Mouse (Mus musculus) granulocyte monocyte progenitor cell, adult 5-6 weeks (primary cell): ENCODE results near the gene Gramd1b. TPM values are rescaled to one million over a fixed set of nuclear protein-coding genes. Genes with fewer than 3 reads are reported as not detected.

Experiments used
- ATAC-seq: replicated peaks from 2 replicates; pipeline ENCODE4 v1.8.0; 2016; ENCODE audit warnings: mild to moderate bottlenecking, moderate TSS enrichment, inconsistent platforms; ENCODE audit not compliant: poor library complexity, severe bottlenecking
- total RNA-seq, 2 experiments: library from RNA; stranded (forward) in 1 of 2; stranded (reverse) in 1 of 2; fragments of 200-712, 200-1000 nt in 1 of 2; fragments of >200 nt in 1 of 2; fragmentation: Nextera tagmentation in 1 of 2; gene quantifications; 2 replicates each; pipeline ENCODE4 v1.2.3; 2014 to 2017

Gramd1b gene
- total RNA-seq, 2 experiments from 2014 or later, result 5.3 to 25.8 TPM

- no peak for ATAC-seq
These were observed 126.5 kb downstream of the Gramd1b start for GRCm38 (mm10) chr9:40404637-40405036.

DNA sequence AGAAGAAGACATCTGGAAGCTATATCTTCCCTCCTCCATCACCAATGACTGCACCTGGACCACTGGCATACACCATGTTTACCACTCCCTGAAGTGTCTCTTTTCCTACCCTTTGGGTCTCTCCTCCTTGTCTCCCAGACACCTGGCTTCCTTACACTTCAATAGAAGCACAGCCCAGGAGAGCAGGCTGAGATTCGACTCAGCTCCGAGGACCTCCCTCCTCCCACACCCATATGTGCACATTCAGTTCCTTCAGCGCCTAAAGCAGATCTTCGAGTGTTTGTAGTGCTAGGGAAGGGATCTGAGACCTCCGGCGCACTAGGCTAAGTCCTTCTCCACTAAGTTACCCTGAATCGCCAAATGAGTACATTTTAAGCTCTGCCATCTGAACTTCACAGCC lies 127.4 kb downstream of the Gramd1b start:
- ATAC-seq, result no peak

DNA sequence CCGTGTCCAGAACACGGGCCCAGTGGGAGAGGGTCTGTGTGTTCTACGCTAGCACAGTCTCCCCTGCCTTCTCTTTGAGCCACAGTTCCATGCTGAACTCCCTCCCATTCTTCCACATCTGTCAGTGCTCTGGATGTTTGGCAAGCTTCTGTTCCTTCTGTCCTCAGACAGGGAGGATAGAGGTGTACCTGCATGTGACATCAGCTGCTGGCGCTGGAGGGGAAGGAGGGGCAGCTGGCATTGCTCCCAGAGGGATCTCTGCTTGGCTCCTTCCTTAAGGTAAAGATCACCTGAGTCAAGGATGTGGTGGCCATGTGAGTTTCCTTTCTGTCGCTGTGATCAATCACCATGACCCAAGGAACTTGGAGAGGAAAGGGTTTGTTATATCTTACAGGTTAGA lies 129.4 kb downstream of the Gramd1b start:
- no peak for ATAC-seq

DNA sequence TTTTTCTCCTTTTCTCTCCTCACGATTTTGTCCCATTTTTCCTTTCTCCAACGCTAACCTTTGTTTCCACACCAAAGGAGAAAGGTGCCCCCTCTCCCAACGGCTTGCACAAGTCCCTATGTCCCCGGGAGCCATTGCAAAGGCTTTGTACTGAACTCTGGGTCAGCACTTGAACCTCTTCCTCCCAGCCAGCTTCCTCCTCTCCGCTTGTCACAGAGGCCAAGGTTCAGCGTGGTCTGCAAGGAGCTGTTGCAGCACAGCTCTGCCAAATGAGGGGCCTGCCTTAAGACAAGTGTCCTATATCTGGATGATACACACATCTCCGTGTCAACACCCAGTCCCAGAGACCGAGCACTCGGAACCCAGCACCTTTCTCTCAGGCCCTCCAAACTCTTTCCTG lies 130.3 kb downstream of the Gramd1b start:
- ATAC-seq, result 0 out of 2 replicates have a peak, but pooled peaks have one; percentile 19

DNA sequence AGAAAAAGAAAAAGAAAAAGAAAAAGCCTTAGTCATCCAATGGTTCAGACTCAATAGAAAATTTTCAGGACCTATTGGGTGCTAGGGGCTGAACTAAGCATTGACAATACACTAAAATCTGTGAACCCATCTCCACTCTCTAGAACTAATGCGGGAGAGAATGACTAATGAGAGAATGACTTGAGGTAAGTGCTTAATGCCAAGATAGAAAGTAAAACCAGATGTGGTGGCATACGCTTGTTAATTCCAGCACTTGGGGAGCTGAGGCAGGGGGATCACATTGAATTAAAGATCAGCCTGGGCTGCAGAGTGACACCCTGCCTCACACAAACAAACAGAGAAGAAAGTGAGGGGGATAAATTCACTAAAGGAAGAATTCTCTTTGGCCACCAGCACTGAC lies 131.0 kb downstream of the Gramd1b start:
- no peak for ATAC-seq

DNA sequence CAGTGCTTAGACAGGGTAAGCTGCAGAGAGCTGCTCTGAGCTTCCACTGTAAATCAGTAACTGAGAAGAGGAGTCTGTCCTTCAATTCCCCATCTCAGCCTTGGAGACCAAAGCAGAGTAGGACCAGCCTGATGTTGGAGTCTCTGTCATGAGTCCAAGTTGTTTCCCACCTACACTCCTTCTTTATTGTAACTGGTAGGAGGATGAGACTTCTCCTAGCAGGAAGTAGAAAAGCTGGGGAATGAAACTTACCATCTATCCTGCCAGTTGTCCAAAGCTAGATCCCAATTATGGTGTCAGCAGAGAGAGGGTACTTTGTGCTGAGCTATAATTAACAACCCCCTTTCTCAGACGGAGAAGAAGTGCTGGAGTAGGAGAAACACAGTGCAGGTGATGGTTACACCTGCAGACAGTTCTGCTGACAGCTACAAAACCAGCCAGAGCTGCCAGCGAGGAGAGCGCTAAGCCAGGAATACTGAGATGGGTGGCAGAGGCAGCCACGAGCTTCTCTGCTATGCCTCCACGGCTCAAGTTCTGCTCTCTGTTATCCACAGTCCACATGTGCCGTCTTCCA lies 131.7 kb downstream of the Gramd1b start:
- ATAC-seq, result no peak

- no peak for ATAC-seq
These were observed 133.5 kb downstream of the Gramd1b start for GRCm38 (mm10) chr9:40397471-40398245.

DNA sequence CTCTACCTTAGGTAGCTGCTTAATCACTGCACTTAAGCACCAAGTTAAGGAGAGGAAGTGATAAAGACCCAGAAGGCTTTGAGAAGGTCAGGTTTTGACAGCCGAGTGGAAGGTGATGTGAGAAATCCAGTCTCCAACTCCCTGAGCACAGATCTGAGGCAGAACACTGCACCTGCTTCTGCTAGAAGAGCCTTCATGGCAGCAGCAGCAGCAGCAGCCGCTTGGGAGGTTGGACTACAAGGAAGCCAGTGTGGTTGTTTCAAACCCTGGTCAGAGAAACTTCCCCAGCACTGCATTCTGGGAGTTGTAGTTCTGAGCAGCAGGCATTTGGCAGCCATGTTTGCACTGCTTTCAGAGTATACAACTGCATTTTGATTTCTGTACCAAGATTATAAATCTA lies 134.1 kb downstream of the Gramd1b start:
- ATAC-seq, result peak; percentile 84

DNA sequence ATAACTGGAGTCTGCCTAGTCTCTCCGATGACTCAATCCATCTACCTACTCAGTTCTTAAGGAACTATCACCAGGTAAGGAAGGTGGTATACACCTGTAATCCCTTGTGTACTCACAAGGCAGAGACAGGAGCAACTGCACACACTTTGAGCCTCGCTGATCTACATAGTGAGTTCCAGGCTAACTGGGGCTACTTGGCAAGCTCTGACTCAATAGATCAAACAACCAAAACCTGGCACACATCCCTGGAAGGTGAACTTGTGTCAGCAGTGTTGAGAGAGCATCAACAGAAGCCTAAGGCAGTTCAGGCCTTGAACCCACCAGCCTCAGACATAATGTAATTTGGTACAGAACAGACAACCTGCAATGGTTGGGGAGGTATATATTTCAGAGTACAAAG lies 135.0 kb downstream of the Gramd1b start:
- no peak for ATAC-seq

GRCm38 (mm10) chr9:40391852-40392695 lies 139.1 kb downstream of the Gramd1b start:
- ATAC-seq, result peak; percentile 38

DNA sequence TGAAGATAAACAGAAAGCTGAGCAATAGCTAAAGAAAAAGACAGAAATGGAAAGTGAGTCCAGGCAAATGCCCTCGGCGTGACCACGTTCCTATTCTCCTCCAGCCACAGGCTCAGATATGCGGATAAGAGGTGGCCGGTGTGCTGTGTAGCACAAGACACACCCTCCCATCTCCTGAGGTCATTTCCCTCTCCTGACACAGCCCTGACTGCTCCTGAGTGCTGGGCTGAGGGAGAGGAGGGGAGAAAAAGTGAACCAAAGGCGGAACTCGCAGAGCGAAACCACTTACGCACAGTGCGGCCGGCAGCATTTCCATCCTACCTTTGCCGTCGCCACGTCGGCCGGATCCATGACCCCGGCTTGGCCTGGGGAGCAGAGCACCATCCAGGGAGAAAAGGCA lies 139.8 kb downstream of the Gramd1b start:
- ATAC-seq, result peak; percentile 60

DNA sequence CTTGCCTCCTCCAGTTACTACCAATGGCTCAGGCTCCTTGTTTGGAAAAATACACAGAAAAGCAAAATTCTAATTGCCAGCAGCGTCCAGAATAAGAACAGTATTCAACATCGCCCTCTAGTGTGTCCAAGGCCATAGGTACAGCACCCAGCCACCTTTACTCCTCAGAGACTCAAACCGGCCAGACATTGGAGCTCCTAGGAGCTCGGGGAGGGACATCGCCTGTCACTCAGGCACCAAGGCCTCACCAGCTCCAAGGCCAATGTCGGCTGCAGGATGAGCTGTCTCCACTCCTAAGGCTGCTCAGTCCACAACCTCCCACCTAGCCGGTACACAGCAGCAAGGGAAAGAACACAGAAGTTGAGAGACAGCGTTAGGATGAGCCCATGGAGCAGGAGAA lies 140.3 kb downstream of the Gramd1b start:
- ATAC-seq, result peak; percentile 59

DNA sequence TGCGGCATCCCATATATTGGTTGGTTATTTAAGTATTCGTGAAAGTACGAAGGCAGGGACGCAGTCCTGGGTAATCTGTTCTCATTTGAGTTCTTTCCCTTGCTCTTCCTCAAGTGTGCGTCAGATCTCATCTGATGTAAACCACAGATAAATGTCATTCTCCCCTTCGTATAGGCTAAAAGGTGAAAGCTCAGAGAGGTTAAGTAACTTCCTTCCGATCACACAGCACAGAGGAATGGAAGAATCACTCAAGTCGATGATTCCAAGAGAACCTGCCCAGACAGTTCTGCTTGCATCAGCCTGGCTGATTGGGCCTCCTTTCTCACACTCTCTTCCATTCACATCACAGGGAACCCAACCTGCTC lies 140.8 kb downstream of the Gramd1b start:
- no peak for ATAC-seq

DNA sequence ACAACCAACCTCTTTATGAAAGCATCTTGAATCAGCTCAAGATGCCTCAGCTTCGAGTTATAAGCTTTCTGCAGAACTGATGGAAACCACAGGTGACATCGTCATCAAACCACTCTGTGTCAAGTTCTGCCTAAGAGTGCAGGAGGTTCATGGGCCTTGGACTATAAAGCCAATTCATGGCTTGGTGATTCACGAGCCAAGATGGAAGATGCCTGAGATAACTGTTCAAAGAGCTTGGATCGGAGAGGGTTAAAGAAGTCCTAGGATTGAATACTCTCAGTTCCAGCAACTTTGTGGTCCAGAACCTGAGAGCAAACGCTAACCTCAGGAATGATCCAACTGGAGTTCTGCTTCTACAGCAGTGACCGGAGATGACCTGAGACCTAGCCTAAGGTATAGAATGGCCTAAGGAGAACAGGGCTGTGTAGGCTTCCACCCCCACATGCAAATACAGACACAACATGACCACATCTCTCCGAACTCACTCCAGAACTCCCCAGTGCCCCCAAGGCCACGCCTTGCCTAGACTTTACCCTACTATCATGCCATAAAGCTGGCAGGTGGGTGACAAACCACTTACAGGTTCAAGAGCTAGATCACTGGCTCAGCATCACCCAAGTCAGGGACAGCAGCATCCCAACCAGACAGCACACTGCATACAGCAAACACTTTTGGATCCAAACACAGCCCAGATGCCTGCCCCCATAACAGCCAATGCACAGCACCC lies 141.4 kb downstream of the Gramd1b start:
- ATAC-seq, result no peak

DNA sequence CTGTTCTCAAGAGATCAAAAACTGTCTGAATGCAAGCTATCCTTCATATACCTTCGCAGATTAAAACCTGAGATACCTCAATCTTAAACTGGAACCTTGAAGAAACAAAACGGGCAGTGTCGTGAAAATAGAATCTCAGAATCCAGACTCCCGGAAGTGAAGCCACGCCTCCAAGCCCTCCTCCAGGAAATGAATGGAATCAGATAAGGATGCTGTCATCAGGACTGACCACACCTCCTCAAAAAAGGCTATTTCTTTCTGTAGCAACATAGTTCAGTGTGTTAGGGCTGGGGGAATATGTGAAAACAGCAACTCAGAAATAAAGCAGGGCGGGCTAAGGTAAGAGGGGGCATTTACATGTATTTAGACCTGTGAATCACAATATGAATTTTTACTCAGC lies 142.0 kb downstream of the Gramd1b start:
- peak; percentile 38; the same call in 1 of the 2 replicates for ATAC-seq

DNA sequence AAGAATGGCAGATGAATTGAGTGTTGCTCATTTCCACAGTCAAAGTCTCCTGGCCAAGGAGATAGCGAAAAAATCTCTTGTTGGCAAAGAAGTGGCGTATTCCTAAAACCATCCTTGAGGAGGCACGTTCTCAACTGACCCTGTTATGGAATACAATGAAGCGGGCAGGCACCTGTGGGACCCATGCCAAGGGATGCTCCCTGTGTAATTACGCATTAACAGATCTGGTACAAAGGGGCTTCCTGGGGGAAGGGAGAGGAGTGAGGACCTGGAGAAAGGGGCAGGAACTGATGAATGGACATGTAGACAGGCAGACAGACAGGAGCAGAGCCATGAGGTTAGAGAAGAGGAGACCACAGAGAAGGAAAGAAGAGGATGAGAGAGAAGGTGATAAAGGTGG lies 146.4 kb downstream of the Gramd1b start:
- ATAC-seq, result no peak

GRCm38 (mm10) chr9:40382508-40382907 lies 148.7 kb downstream of the Gramd1b start:
- no peak for ATAC-seq

- ATAC-seq, result peak; percentile 33
These were observed 149.5 kb downstream of the Gramd1b start for GRCm38 (mm10) chr9:40381416-40382411.

- no peak for ATAC-seq
These were observed 154.3 kb downstream of the Gramd1b start for GRCm38 (mm10) chr9:40376711-40377410.
